In the genomic region with DNA sequence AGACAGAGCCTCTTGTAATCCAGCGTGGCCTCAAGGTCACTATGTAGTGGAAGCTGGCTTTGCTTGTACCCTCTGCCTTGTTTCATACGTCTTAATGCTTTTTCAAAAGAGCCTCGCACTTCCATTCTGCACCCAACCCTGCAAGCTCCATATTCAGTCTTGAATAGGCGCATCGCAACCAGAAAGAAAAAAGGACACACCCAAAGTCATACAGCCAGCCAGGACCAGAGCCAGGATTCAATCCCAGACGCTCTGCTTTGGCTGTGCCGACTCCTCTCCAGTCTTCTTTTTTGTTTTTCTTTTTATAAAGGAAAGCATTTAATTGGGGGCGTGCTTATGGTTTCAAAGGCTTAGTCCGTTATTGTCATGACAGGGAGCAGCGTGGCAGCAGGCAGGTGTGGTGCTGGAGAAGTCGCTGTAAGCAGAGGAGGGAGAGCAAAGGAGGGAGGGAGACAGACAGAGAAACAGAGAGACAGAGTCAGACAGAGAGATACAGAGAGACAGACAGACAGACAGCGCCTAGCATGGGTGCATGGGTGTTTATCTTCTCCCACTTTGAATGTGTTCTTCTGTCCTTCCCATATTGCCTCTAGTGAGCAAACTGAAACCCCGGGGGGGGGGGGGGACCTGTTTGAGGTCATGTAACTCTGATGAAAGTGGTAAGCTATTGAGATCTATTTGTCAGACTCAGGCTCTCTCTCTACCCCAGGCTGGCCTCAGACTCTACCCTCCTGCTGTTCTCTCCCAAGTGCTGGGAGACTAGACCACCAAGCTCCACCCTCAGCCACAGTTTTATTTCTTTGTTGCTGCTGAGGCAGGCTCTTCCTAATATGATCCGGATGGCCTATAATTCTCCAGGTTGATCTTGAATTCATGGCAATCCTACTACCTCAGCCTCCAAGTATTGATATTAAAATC, we compare ENCODE assay signal across 11 mouse cellular contexts. TPM values are rescaled to one million over a fixed set of nuclear protein-coding genes. Genes with fewer than 3 reads are reported as not detected.
A peak's percentile ranks its signal among the peaks of the same experiment; 100 is the strongest.
DNase-seq lines count a peak whose midpoint lies in the region; TF ChIP-seq lines count a peak whose summit lies in the region.
"Had no signal": no experiment of that assay in that cellular context is flagged by ENCODE, and none has a peak within 500 bp of the region (broad histone marks: within the 10 kb centered on the region; RNA-seq: fewer than 3 reads in every experiment).

No protein-coding gene starts in this region.

- no peaks in the 10 kb centered on the region for H3K36me3 ChIP-seq in macrophage (ENCODE audit: inconsistent target)
- H3K36me3 ChIP-seq: heart, embryonic 13.5 days had no signal

- H3K4me3 ChIP-seq in macrophage (ENCODE audit: inconsistent target): no peak overlapping the region
- H3K4me3 ChIP-seq: heart, embryonic 13.5 days had no signal

- no peak for TF ChIP-seq POLR2A in brain, embryonic 14.5 days (IDR thresholded peaks at IDR 0.05; ENCODE audit: borderline replicate concordance, extremely low read depth, insufficient read depth, insufficient read length, poor library complexity, severe bottlenecking)

- no peaks in the 10 kb centered on the region for H3K79me2 ChIP-seq in macrophage (ENCODE audit: inconsistent target)

- DNase-seq in heart, adult 11 months: peak; percentile 51
- DNase-seq in heart, postnatal 36 days: no peak
- peak; percentile 68 for DNase-seq in A20 (ENCODE audit: low read depth, low spot score)
- peak; percentile 46 for DNase-seq in brain, embryonic 14.5 days (ENCODE audit: low read depth)
- no peak for DNase-seq in natural killer cell, adult 2 months (ENCODE audit: low spot score in 2 of 2)
- DNase-seq in right cerebral cortex, adult 2 months (ENCODE audit: low spot score in 2 of 2): no peak
- DNase-seq in spleen, adult 18-20 months: no peak
- DNase-seq: right cerebral cortex, postnatal 4 days had no signal

- intact Hi-C loops in heart, postnatal 36 days (cut with DNase I): loop anchor here (10.0 kb wide), 1 partner anchor 65 kb away; a partner anchor contains a TSS

- TF ChIP-seq CTCF in brain, embryonic 14.5 days (IDR thresholded peaks at IDR 0.05; ENCODE audit: borderline replicate concordance, extremely low read depth, insufficient read depth, insufficient read length): no peak

- WGBS in macrophage (ENCODE audit: missing documents): 62% methylated on average over 14 of the region's 14 CpGs

- peak overlapping the region; percentile 65 for H3K27ac ChIP-seq in macrophage
- H3K27ac ChIP-seq: heart, embryonic 13.5 days had no signal

RNA-seq across cellular contexts. Expression of a gene that starts 6.6 kb away (rescaled TPM):
- total RNA-seq in heart, postnatal 36 days (2021): 1 to 10 TPM; 1.6 TPM
- 0.83 and 1.0 TPM in 2 replicates for polyA plus RNA-seq in brain, embryonic 14.5 days (2012; rRNA removed)
- total RNA-seq in macrophage (2018; cell fraction: chromatin; rRNA removed): 10 to 100 TPM in 22 of 26 experiments, 1 to 10 TPM in 4; 4.5 to 48.2 (median 19.8) TPM
- 100 to 1,000 TPM in 6 of 26 experiments, 10 to 100 TPM in 20; 46.5 to 111 (median 85.9) TPM for total RNA-seq in macrophage (2018; cell fraction: cytosol; rRNA removed)
- 10 to 100 TPM; 15.3 to 90.7 (median 47.5) TPM for total RNA-seq in macrophage (2018; cell fraction: nucleus; rRNA removed)
- 69.0 to 81.4 TPM (median 69.1 TPM) in 3 replicates for polyA plus RNA-seq in macrophage (2018)

RNA-seq across cellular contexts. Expression of a gene that starts 31.1 kb away (rescaled TPM):
- 1 to 10 TPM; 1.6 to 2.8 TPM for total RNA-seq in heart, postnatal 36 days (2021)
- 0.53 and 0.90 TPM in 2 replicates for polyA plus RNA-seq in brain, embryonic 14.5 days (2012; rRNA removed)
- 1 to 10 TPM in 1 of 26 experiments, not detected in 25; 1.0 TPM for total RNA-seq in macrophage (2018; cell fraction: chromatin; rRNA removed)
- under 1 TPM in 1 of 26 experiments, not detected in 25; 0.04 TPM for total RNA-seq in macrophage (2018; cell fraction: cytosol; rRNA removed)
- not detected for total RNA-seq in macrophage (2018; cell fraction: nucleus; rRNA removed)
- not detected in 3 replicates for polyA plus RNA-seq in macrophage (2018)
- total RNA-seq: monocyte, adult 5-6 weeks had no signal

Comparison
In these comparisons a context has a peak if more than half of its experiments do, and no peak if none do; other contexts are left out.
1. DNase-seq: peak in heart, adult 11 months (single experiment), A20 (single experiment) and brain, embryonic 14.5 days (single experiment); none in heart, postnatal 36 days (0 of 2), natural killer cell, adult 2 months (0 of 2), right cerebral cortex, adult 2 months (0 of 2) and spleen, adult 18-20 months (0 of 2).
2. RNA of a gene that starts 6.6 kb away (polyA plus RNA-seq): 69.0 to 81.4 TPM in macrophage; 0.83 to 1.0 TPM in brain, embryonic 14.5 days; every median in the first group is over 10 times any median in the second.